Mouse (Mus musculus) right cerebral cortex, postnatal 36 days (tissue): ENCODE data around the gene Rora.

Source experiments
- DNase-seq, 2 experiments: peaks; one replicate each; pipeline ENCODE4 v3.0.0; 2022; ENCODE audit warnings: low spot score in 2 of 2, mixed read lengths in 1 of 2

Rora gene

GRCm38 (mm10) chr9:69303346-69303944, 649.9 kb downstream of the Rora start:
- no peak for DNase-seq

- DNase-seq: no peak
Observed at GRCm38 (mm10) chr9:69303962-69304361, 650.4 kb downstream of the Rora start.

- DNase-seq: no peak
Observed at GRCm38 (mm10) chr9:69304492-69304891, 650.9 kb downstream of the Rora start.

- DNase-seq: no peak
Observed at GRCm38 (mm10) chr9:69304991-69305390, 651.4 kb downstream of the Rora start.

DNA sequence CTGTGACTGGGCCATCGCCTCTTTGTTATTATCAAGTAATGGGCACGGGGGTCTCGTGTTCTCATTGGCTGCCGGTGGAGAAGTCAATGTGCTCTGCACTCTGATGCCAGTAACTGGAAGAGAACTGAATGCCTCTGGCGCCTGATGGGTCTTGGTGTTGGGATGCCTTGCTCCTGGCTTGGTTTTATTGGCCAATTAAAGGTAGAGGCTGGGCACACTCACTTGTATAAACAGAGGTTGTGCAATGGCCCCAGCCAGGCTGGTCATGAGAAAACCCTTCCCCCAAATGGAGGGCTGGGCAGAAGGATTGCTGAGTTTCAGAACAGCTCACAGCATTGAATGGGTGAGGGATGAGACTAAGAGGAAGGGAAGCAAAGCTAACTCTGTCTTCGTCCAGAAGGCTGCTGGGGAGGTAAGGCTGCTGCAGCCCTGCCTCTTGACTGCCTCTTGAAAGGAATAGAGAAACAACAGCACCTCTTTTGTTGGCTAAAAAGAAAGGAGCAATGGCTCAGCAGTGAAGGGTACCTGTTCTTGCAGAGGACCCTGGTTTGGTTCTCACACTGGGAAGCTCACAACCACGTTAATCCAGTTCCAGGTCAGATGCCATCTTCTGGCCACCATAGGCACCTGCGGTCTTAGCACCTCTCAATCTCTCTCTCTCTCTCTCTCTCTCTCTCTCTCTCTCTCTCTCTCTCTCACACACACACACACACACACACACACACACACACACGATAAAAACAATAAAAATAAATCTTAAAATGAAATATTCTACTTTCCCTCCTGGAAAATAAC, 653.3 kb downstream of the Rora start:
- DNase-seq: no peak

- DNase-seq: no peak
Observed at GRCm38 (mm10) chr9:69307974-69308373, 654.4 kb downstream of the Rora start.

DNA sequence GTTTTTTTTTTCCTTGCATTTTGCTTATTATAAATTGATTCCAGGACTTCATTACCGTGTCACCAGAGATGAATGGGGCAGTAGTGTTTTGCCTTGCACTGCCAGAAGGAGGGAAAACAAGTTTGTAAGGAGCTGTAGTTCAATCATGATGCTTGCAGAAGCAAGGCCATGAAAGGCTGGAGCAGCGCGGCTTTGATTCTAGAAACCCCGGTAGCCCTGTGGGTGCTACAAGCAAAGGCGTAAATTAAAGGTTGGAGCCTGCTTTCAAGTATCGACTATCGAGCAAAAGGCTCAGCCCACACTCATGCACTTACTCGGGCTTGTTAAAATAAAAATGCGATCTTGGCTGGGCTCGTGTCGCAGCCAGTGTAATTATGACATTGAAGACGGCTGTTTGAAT, 656.9 kb downstream of the Rora start:
- no peak for DNase-seq

DNA sequence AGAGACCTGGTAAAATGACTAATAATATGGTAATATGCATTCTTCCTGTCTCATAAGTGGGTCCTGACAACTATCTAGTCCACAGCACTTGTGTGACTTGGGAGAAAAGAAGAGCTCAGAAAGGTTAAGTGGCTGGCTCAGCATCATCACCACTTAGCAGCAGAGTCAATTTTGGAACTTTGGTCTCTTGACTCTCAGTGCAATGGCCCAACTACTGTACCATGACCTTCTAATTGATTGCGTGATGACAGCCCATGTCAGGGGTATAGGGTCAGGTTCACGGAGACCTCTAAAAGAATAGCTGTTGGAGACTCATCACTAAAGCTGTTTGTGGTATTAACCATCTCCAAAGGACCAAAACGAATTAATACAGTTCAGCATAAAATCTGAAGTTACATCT, 659.7 kb downstream of the Rora start:
- no peak for DNase-seq

- DNase-seq: no peak
Observed at GRCm38 (mm10) chr9:69314451-69315210, 661.0 kb downstream of the Rora start.

DNA sequence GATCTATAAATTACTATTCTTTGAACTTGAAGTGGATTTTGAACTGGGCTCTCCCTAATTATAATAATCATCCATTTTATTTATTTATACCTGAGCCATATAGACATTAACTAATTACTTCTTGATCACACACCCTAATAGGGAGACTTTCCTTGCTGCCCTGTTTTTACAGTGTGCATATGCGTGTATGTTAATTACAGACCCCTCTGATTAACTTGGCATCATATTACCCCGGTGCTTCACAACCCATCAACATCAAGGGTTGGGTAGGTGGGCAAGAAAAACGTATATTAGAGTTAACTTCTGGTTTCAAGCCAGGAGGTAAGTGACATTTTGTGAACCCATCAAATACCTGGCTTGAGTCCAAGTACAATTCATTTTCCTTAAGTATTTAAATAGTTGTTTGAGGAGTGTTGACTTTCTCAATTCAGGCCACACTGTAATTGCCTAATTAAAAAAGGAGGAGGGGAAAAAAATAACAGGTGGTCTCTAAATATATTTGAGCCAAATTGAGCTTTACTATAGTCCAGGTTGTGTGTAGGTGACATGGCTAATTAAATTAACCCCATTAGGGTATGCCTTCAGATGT, 664.0 kb downstream of the Rora start:
- no peak for DNase-seq

GRCm38 (mm10) chr9:69319434-69319833, 665.8 kb downstream of the Rora start:
- no peak for DNase-seq

GRCm38 (mm10) chr9:69319913-69320634, 666.5 kb downstream of the Rora start:
- DNase-seq: no peak

DNA sequence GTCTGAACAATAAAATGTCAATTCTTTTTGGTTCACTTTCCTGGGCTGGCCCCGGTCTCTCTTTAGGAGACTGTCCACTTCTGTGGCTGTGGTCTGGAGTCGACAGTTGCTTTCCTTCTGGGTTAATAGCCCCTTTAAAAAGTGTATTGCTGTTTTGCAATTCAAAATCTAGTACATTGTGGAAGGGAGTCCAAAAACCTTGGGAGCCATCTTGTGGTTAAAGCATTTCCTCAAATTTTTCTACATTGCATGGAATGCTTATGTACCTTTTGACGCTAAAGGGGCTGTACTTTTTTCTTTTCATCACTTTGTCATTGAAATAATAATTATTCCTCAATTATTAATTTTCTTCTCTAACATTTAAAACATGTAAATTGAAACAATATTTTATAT, 667.0 kb downstream of the Rora start:
- no peak for DNase-seq

DNA sequence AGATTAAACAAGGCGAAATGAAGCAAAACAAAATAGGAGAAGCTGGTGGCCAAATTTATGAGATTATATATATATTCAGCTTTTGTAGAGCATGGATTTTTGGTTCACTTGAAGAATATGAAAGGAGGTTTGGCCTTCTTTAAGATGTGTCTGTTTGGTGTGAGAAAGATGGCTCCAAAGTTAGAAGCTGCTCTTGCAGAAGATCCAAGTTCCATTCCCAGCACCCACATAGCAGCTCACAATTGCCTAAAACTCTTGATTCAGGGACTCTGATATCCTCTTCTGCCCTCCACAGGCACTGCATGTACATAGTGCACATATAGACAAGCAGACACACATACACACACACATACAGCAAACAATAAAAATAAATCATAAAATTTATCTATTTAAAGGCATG, 668.4 kb downstream of the Rora start:
- no peak for DNase-seq

DNA sequence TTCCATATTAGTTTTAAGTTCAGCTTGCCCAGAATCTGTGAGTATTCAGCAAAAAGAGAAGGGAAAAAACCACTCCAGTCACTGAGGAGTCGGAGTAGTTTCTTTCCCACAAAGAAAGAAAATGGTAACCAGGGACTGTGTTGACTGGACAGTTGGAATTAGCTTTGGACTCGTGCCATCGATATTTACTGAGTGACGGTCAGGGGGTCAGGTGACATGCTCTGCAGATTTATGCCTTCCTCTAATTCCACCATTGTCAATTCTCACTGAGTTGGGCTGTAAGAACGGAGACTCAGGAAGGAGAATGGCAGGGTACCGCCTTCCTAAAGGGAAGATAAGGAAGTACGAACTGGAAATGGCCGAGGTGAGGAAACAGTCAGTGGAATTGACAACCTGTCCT, 670.2 kb downstream of the Rora start:
- DNase-seq: no peak

DNA sequence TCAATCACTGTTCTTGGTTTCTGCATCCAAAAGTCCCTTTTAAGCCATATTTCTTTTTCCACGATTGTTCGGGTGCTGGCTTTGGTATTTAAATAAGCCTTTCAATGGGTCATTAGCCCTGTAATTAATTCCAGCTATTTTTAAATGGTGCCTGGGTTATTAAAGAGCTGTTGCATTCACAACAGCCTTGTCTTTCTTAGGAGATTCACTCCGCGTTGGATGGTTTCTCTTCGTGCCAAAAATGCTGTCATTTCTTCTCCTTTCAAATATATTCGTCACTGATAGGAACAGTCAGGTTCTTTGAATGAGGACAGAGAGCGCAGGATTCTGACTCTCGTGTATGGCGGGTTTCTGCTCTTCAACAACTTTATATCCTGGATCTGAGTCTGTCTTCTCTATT, 673.5 kb downstream of the Rora start:
- no peak for DNase-seq

DNA sequence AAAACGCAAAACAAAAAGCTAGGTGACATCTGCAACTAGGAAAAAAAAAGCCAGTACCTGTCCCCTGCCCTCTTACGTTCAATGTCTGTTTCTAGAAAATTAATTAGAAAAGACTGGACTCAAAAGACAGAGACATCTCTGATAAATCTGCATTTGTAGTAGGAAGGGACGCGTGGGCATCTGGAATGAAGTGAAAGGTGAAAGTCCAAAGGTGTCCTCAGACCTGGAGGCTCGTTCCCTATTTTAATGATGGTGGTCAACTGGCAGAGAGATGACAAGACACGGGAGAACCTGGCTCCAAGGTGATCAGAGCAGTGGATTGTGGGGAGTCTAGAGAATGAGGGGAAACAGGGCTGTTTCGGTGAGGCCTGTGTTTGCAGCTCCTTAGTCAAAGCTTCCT, 674.0 kb downstream of the Rora start:
- no peak for DNase-seq

GRCm38 (mm10) chr9:69331790-69332189, 678.2 kb downstream of the Rora start:
- no peak for DNase-seq

- DNase-seq: no peak
Observed at GRCm38 (mm10) chr9:69332802-69333568, 679.4 kb downstream of the Rora start.

- no peak for DNase-seq
Observed at GRCm38 (mm10) chr9:69333654-69334053, 680.1 kb downstream of the Rora start.

DNA sequence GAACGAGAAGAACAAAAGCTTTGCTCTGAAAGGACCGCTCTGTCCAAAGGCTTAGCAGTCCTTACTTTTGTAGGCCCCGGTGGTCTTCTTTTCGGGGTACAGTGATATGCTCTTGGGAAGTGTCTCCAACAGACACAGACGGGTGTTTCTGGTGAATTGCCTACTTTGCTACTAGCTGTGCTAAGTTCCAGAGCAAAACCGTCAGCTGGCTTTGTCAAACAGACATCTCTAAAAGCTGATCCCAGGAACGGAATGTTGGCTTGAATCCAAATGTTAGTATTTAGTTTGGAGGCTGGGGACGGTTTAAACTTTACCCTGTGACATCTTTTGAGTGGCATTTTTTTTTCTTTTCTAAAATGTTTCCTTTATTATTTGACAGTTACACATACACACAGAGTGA, 680.5 kb downstream of the Rora start:
- DNase-seq: no peak
